Mouse (Mus musculus) hindlimb bud, embryonic 11.5 days (tissue): ENCODE results near the gene Aqp5.

Experiments
- DNase-seq: peaks from one replicate; pipeline ENCODE4 v3.0.0-alpha.2; 2012; ENCODE audit warnings: low read depth, low spot score; ENCODE audit errors: extremely low spot score

Gene Aqp5

GRCm38 (mm10) chr15:99596056-99596687 is 5.6 kb downstream of the Aqp5 start:
- DNase-seq: peak; percentile 69

GRCm38 (mm10) chr15:99596841-99597240 is 6.3 kb downstream of the Aqp5 start:
- DNase-seq: no peak

- DNase-seq: no peak
These were observed 7.0 kb downstream of the Aqp5 start for GRCm38 (mm10) chr15:99597596-99597995.

GRCm38 (mm10) chr15:99599245-99600070 is 8.9 kb downstream of the Aqp5 start:
- no peak for DNase-seq

GRCm38 (mm10) chr15:99600986-99601822 is 10.6 kb downstream of the Aqp5 start, which contains the start of gene Aqp6:
Gene Aqp6 (plus strand): TSS chr15:99601400.
- no peak for DNase-seq

GRCm38 (mm10) chr15:99601823-99602120 is 11.2 kb downstream of the Aqp5 start:
- DNase-seq: no peak

GRCm38 (mm10) chr15:99602206-99602820 is 11.7 kb downstream of the Aqp5 start:
- DNase-seq: no peak

- DNase-seq: no peak
These were observed 12.6 kb downstream of the Aqp5 start for GRCm38 (mm10) chr15:99603216-99603615.

GRCm38 (mm10) chr15:99605595-99605994 is 15.0 kb downstream of the Aqp5 start:
- DNase-seq: no peak

- DNase-seq: no peak
These were observed 15.9 kb downstream of the Aqp5 start for GRCm38 (mm10) chr15:99606515-99606914.

GRCm38 (mm10) chr15:99607388-99608113 is 17.0 kb downstream of the Aqp5 start:
- DNase-seq: no peak

GRCm38 (mm10) chr15:99608382-99609125 is 18.0 kb downstream of the Aqp5 start:
- no peak for DNase-seq

- DNase-seq: no peak
These were observed 21.0 kb downstream of the Aqp5 start for GRCm38 (mm10) chr15:99611563-99611962.

GRCm38 (mm10) chr15:99614273-99614672 is 23.7 kb downstream of the Aqp5 start:
- DNase-seq: no peak

GRCm38 (mm10) chr15:99614753-99615152 is 24.2 kb downstream of the Aqp5 start:
- DNase-seq: no peak

- no peak for DNase-seq
These were observed 24.7 kb downstream of the Aqp5 start for GRCm38 (mm10) chr15:99615246-99615645.

GRCm38 (mm10) chr15:99618595-99618994 is 28.0 kb downstream of the Aqp5 start:
- no peak for DNase-seq

- DNase-seq: no peak
These were observed 29.2 kb downstream of the Aqp5 start for GRCm38 (mm10) chr15:99619821-99620220.

- no peak for DNase-seq
These were observed 31.5 kb downstream of the Aqp5 start for GRCm38 (mm10) chr15:99622063-99622462.

- no peak for DNase-seq
These were observed 41.0 kb downstream of the Aqp5 start for GRCm38 (mm10) chr15:99631618-99632017.
